Mouse (Mus musculus): ENCODE measurements at regions not wholly inside any gene's neighbourhood (a gene's known extent, or its start where the extent isn't known, plus 50 kb on each side); places are given as distances from the start of the nearest gene placed in this dataset.

GRCm38 (mm10) chr14:72371702-72372277 is 119.8 kb downstream of the Gm9195 start:
- Histone ChIP-seq H3K27me3 (ENCODE audit: control insufficient read depth, insufficient read depth, low read length) (no peaks in the 10 kb centered on the region), H3K9me3 (ENCODE audit: control insufficient read depth, low read depth, low read length) (no peaks in the 10 kb centered on the region), H3K36me3 (ENCODE audit: control insufficient read depth, insufficient read depth, low read length) (no peaks in the 10 kb centered on the region), H3K9ac (replicated peaks; ENCODE audit: low read depth, low read length) (no peak overlapping the region), H3K4me3 (ENCODE audit: low read depth, low read length) (no peak overlapping the region), H3K4me1 (ENCODE audit: control insufficient read depth, insufficient read depth, low read length) (no peaks in the 10 kb centered on the region), H3K27ac (ENCODE audit: low read length) (no peak overlapping the region), H3K4me2 (replicated peaks; ENCODE audit: low read depth, low read length) (no peak overlapping the region)
- ATAC-seq (ENCODE audit: insufficient number of reproducible peaks, insufficient read depth, low FRiP score, low read depth): no peak
- WGBS: 11% methylated on average over 10 of the region's 10 CpGs

DNA sequence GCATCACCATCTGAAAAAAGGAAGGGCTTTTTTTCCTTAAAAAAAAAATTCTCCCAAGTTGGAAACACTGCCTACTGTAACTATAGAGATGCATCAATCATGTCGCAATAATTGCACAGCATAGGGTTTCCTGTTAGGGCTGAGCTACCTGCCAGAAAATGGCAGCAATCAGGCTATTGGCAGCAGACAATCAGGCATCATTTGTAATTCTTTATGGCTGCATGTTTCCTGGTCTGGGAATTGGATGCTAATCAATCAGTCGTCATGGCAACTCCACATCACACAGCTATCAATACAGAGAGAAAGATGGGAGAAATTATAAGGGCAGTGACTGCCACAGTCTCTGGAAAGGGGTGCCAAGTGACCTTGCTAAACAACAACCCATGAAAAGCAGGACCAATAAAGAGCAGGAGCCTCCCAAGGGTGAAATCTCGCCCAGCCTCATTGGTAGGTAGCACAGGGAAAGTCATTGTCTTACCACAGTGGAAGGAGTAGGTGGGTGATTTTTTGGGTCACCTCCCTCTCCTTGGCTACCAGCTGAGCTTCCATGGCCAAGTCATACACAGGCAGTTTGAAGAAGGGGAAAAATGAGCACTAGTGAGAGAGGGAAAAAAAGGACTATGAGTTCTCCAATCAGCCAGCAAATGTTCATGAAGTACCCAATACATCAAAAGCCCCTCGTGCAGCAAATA is 130.7 kb downstream of the Gm9195 start:
- WGBS: 81% methylated on average over 4 of the region's 4 CpGs
- Histone ChIP-seq H3K9me3 (ENCODE audit: control insufficient read depth, low read depth, low read length) (no peaks in the 10 kb centered on the region), H3K27me3 (ENCODE audit: control insufficient read depth, insufficient read depth, low read length) (no peaks in the 10 kb centered on the region), H3K36me3 (ENCODE audit: control insufficient read depth, insufficient read depth, low read length) (no peaks in the 10 kb centered on the region), H3K4me3 (ENCODE audit: low read depth, low read length) (no peak overlapping the region), H3K4me2 (replicated peaks; ENCODE audit: low read depth, low read length) (no peak overlapping the region), H3K9ac (replicated peaks; ENCODE audit: low read depth, low read length) (no peak overlapping the region), H3K4me1 (ENCODE audit: control insufficient read depth, insufficient read depth, low read length) (no peaks in the 10 kb centered on the region), H3K27ac (ENCODE audit: low read length) (no peak overlapping the region)
- ATAC-seq (ENCODE audit: insufficient number of reproducible peaks, insufficient read depth, low FRiP score, low read depth): no peak

- no peak overlapping the region for H3K4me3 ChIP-seq (ENCODE audit: low read depth, low read length)
- H3K4me1 ChIP-seq (ENCODE audit: control insufficient read depth, insufficient read depth, low read length): no peaks in the 10 kb centered on the region
- H3K9me3 ChIP-seq (ENCODE audit: control insufficient read depth, low read depth, low read length): no peaks in the 10 kb centered on the region
- no peaks in the 10 kb centered on the region for H3K27me3 ChIP-seq (ENCODE audit: control insufficient read depth, insufficient read depth, low read length)
- no peak overlapping the region for H3K27ac ChIP-seq (ENCODE audit: low read length)
- ATAC-seq (ENCODE audit: insufficient number of reproducible peaks, insufficient read depth, low FRiP score, low read depth): no peak
- H3K4me2 ChIP-seq (replicated peaks; ENCODE audit: low read depth, low read length): no peak overlapping the region
- no peaks in the 10 kb centered on the region for H3K36me3 ChIP-seq (ENCODE audit: control insufficient read depth, insufficient read depth, low read length)
- WGBS: 80% methylated on average over 7 of the region's 7 CpGs
- no peak overlapping the region for H3K9ac ChIP-seq (replicated peaks; ENCODE audit: low read depth, low read length)
Measured at GRCm38 (mm10) chr14:72360181-72360580, 131.5 kb downstream of the Gm9195 start.

DNA sequence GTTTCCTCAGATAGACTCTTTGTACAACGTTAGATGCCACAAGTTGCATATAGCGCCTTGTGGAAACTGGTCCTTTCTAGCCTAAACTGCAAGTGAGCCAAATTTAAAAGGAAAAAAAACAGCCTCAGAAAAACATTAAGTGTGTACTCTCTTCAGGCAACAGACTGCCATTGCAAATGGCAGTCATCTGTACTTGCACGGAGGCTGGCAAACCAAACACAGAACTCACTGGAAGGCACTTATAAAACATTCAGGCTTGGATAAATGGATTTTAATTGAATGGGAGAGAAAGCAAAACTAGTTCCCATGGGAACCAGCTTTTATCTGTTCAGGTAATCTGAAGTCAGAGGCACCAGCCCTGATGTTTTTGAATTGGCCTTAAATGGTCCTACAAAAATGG is 133.7 kb downstream of the Gm9195 start:
- no peak overlapping the region for H3K4me3 ChIP-seq (ENCODE audit: low read depth, low read length)
- no peak overlapping the region for H3K9ac ChIP-seq (replicated peaks; ENCODE audit: low read depth, low read length)
- ATAC-seq (ENCODE audit: insufficient number of reproducible peaks, insufficient read depth, low FRiP score, low read depth): no peak
- no peaks in the 10 kb centered on the region for H3K9me3 ChIP-seq (ENCODE audit: control insufficient read depth, low read depth, low read length)
- H3K4me2 ChIP-seq (replicated peaks; ENCODE audit: low read depth, low read length): no peak overlapping the region
- H3K27me3 ChIP-seq (ENCODE audit: control insufficient read depth, insufficient read depth, low read length): no peaks in the 10 kb centered on the region
- H3K27ac ChIP-seq (ENCODE audit: low read length): no peak overlapping the region
- no peaks in the 10 kb centered on the region for H3K4me1 ChIP-seq (ENCODE audit: control insufficient read depth, insufficient read depth, low read length)
- no peaks in the 10 kb centered on the region for H3K36me3 ChIP-seq (ENCODE audit: control insufficient read depth, insufficient read depth, low read length)
- WGBS: 84% methylated on average over 3 of the region's 3 CpGs

- H3K27ac ChIP-seq (ENCODE audit: low read length): no peak overlapping the region
- H3K4me2 ChIP-seq (replicated peaks; ENCODE audit: low read depth, low read length): no peak overlapping the region
- H3K27me3 ChIP-seq (ENCODE audit: control insufficient read depth, insufficient read depth, low read length): no peaks in the 10 kb centered on the region
- H3K4me1 ChIP-seq (ENCODE audit: control insufficient read depth, insufficient read depth, low read length): no peaks in the 10 kb centered on the region
- no peak overlapping the region for H3K9ac ChIP-seq (replicated peaks; ENCODE audit: low read depth, low read length)
- 40% methylated on average over 5 of the region's 5 CpGs for WGBS
- no peak for ATAC-seq (ENCODE audit: insufficient number of reproducible peaks, insufficient read depth, low FRiP score, low read depth)
- no peaks in the 10 kb centered on the region for H3K9me3 ChIP-seq (ENCODE audit: control insufficient read depth, low read depth, low read length)
- no peaks in the 10 kb centered on the region for H3K36me3 ChIP-seq (ENCODE audit: control insufficient read depth, insufficient read depth, low read length)
- H3K4me3 ChIP-seq (ENCODE audit: low read depth, low read length): no peak overlapping the region
Measured at GRCm38 (mm10) chr14:72342181-72342580, 149.5 kb downstream of the Gm9195 start.

GRCm38 (mm10) chr14:72341590-72342154 is 150.0 kb downstream of the Gm9195 start:
- Histone ChIP-seq H3K9ac (replicated peaks; ENCODE audit: low read depth, low read length) (no peak overlapping the region), H3K9me3 (ENCODE audit: control insufficient read depth, low read depth, low read length) (no peaks in the 10 kb centered on the region), H3K27ac (ENCODE audit: low read length) (no peak overlapping the region), H3K27me3 (ENCODE audit: control insufficient read depth, insufficient read depth, low read length) (no peaks in the 10 kb centered on the region), H3K4me2 (replicated peaks; ENCODE audit: low read depth, low read length) (no peak overlapping the region), H3K4me1 (ENCODE audit: control insufficient read depth, insufficient read depth, low read length) (no peaks in the 10 kb centered on the region), H3K4me3 (ENCODE audit: low read depth, low read length) (no peak overlapping the region), H3K36me3 (ENCODE audit: control insufficient read depth, insufficient read depth, low read length) (no peaks in the 10 kb centered on the region)
- 53% methylated on average over 14 of the region's 14 CpGs for WGBS
- no peak for ATAC-seq (ENCODE audit: insufficient number of reproducible peaks, insufficient read depth, low FRiP score, low read depth)

GRCm38 (mm10) chr14:72338046-72338445 is 153.6 kb downstream of the Gm9195 start:
- H3K4me1 ChIP-seq (ENCODE audit: control insufficient read depth, insufficient read depth, low read length): no peaks in the 10 kb centered on the region
- no peaks in the 10 kb centered on the region for H3K27me3 ChIP-seq (ENCODE audit: control insufficient read depth, insufficient read depth, low read length)
- 65% methylated on average over 1 of the region's 1 CpGs for WGBS
- H3K4me2 ChIP-seq (replicated peaks; ENCODE audit: low read depth, low read length): no peak overlapping the region
- H3K9ac ChIP-seq (replicated peaks; ENCODE audit: low read depth, low read length): no peak overlapping the region
- H3K4me3 ChIP-seq (ENCODE audit: low read depth, low read length): no peak overlapping the region
- ATAC-seq (ENCODE audit: insufficient number of reproducible peaks, insufficient read depth, low FRiP score, low read depth): no peak
- H3K27ac ChIP-seq (ENCODE audit: low read length): no peak overlapping the region
- H3K36me3 ChIP-seq (ENCODE audit: control insufficient read depth, insufficient read depth, low read length): no peaks in the 10 kb centered on the region
- no peaks in the 10 kb centered on the region for H3K9me3 ChIP-seq (ENCODE audit: control insufficient read depth, low read depth, low read length)

- H3K4me3 ChIP-seq (ENCODE audit: low read depth, low read length): no peak overlapping the region
- no peaks in the 10 kb centered on the region for H3K27me3 ChIP-seq (ENCODE audit: control insufficient read depth, insufficient read depth, low read length)
- H3K9ac ChIP-seq (replicated peaks; ENCODE audit: low read depth, low read length): no peak overlapping the region
- H3K36me3 ChIP-seq (ENCODE audit: control insufficient read depth, insufficient read depth, low read length): no peaks in the 10 kb centered on the region
- no peaks in the 10 kb centered on the region for H3K4me1 ChIP-seq (ENCODE audit: control insufficient read depth, insufficient read depth, low read length)
- no peaks in the 10 kb centered on the region for H3K9me3 ChIP-seq (ENCODE audit: control insufficient read depth, low read depth, low read length)
- H3K4me2 ChIP-seq (replicated peaks; ENCODE audit: low read depth, low read length): no peak overlapping the region
- ATAC-seq (ENCODE audit: insufficient number of reproducible peaks, insufficient read depth, low FRiP score, low read depth): no peak
- H3K27ac ChIP-seq (ENCODE audit: low read length): no peak overlapping the region
Measured at GRCm38 (mm10) chr14:72303856-72304255, 187.8 kb downstream of the Gm9195 start.

Measured in stomach, embryonic 14.5 days (tissue).